Mouse (Mus musculus) midbrain, postnatal 0 days (tissue): Measurements from ENCODE around the gene Scn1b. TPM values are rescaled to one million over a fixed set of nuclear protein-coding genes. Genes with fewer than 3 reads are reported as not detected.

Experiments
- ATAC-seq: fragments of 200-750 bp; cut with Nextera tagmentation; 2 replicates; pipeline ENCODE4 v1.8.0; 2017; ENCODE audit warnings: moderate number of reproducible peaks, mild to moderate bottlenecking, moderate TSS enrichment, moderate library complexity; ENCODE audit not compliant: low FRiP score
- DNase-seq: peaks from one replicate; pipeline ENCODE4 v3.0.0-alpha.2; 2015; ENCODE audit warnings: low spot score
- H3K27ac ChIP-seq: fragments of 300-500 bp; sonication (generic); 2 replicates; pipeline ENCODE4 v1.5.1; 2014; ENCODE audit warnings: low read depth, mild to moderate bottlenecking, low read length, mixed read lengths
- H3K27me3 ChIP-seq: fragments of 300-500 bp; sonication (generic); 2 replicates; pipeline ENCODE4 v1.6.1; 2014; ENCODE audit warnings: low read length, control low read depth, mixed read lengths; ENCODE audit not compliant: insufficient read depth
- H3K36me3 ChIP-seq: fragments of 300-500 bp; sonication (generic); 2 replicates; pipeline ENCODE4 v1.6.1; 2014; ENCODE audit warnings: low read length, control low read depth, mixed read lengths; ENCODE audit not compliant: insufficient read depth
- H3K4me1 ChIP-seq: fragments of 300-500 bp; sonication (generic); 2 replicates; pipeline ENCODE4 v1.6.1; 2014; ENCODE audit warnings: mild to moderate bottlenecking, control low read depth, antibody characterized with exemption, low read length, mixed read lengths; ENCODE audit not compliant: insufficient read depth
- H3K4me2 ChIP-seq: fragments of 300-500 bp; sonication (generic); 2 replicates; pipeline ENCODE4 v1.6.1; 2014; ENCODE audit warnings: low read depth, mild to moderate bottlenecking, low read length, mixed read lengths; ENCODE audit not compliant: poor library complexity, severe bottlenecking
- H3K4me3 ChIP-seq: fragments of 300-500 bp; sonication (generic); 2 replicates; pipeline ENCODE4 v1.5.1; 2014; ENCODE audit warnings: low read depth, mild to moderate bottlenecking, low read length, moderate library complexity
- H3K9ac ChIP-seq: fragments of 300-500 bp; sonication (generic); replicated peaks from 2 replicates; pipeline ENCODE4 v1.6.1; 2014; ENCODE audit warnings: mild to moderate bottlenecking, low read length, moderate library complexity, mixed read lengths; ENCODE audit not compliant: poor library complexity, severe bottlenecking
- H3K9me3 ChIP-seq: fragments of 300-500 bp; sonication (generic); 2 replicates; pipeline ENCODE4 v1.6.1; 2016; ENCODE audit warnings: low read length, control low read depth
- CTCF ChIP-seq: IDR thresholded peaks from 2 replicates; pipeline ENCODE4 v1.5.1; 2016; ENCODE audit warnings: antibody characterized with exemption, mild to moderate bottlenecking
- WGBS: fragments of 180-500 bp; shearing (Covaris S2); extraction: QIAGEN DNeasy Blood & Tissue Kit; methylation state at CpG from one replicate; pipeline ENCODE4 v1.1.7; 2014; 5-methylcytosine and 5-hydroxymethylcytosine counted together
- polyA plus RNA-seq: library from polyadenylated mRNA; unstranded; fragments of >200 nt; fragmentation: Nextera tagmentation; extraction: Ambion mirVana; gene quantifications from 2 replicates; pipeline ENCODE4 v1.2.1, GENCODE M21; 2015
- total RNA-seq: library from RNA; depleted of rRNA; stranded (reverse); fragments of >200 nt; gene quantifications from 2 replicates; pipeline ENCODE4 v1.2.3, GENCODE M21; 2014

Gene Scn1b
- total and polyA plus RNA-seq, 2 experiments from 2014 or later = 32.3 to 57.5 TPM

- Histone ChIP-seq H3K36me3 (no peaks in the 10 kb centered on the region), H3K4me3 (no peak overlapping the region), H3K4me2 (no peak overlapping the region), H3K4me1 (no peaks in the 10 kb centered on the region), H3K27me3 (no peaks in the 10 kb centered on the region), H3K9me3 (no peaks in the 10 kb centered on the region), H3K27ac (no peak overlapping the region), H3K9ac (no peak overlapping the region)
- DNase-seq (peak; percentile 82), ATAC-seq (peak; percentile 42; the same call in 1 of the 2 replicates)
- 52% methylated on average over 5 of the region's 5 CpGs for WGBS
- peak; percentile 90 for TF ChIP-seq CTCF
These were observed 48.8 kb downstream of the Scn1b start for GRCm38 (mm10) chr7:31077885-31078445.

GRCm38 (mm10) chr7:31077470-31077869 is 49.3 kb downstream of the Scn1b start:
- TF ChIP-seq CTCF = no peak
- DNase-seq = peak; percentile 40
- 50% methylated on average over 6 of the region's 6 CpGs for WGBS
- Histone ChIP-seq H3K9me3 (no peaks in the 10 kb centered on the region), H3K9ac (no peak overlapping the region), H3K4me2 (no peak overlapping the region), H3K4me3 (no peak overlapping the region), H3K27me3 (no peaks in the 10 kb centered on the region), H3K27ac (no peak overlapping the region), H3K4me1 (no peaks in the 10 kb centered on the region), H3K36me3 (no peaks in the 10 kb centered on the region)
- peak; percentile 59 for ATAC-seq

GRCm38 (mm10) chr7:31076492-31076891 is 50.3 kb downstream of the Scn1b start, which contains the start of gene Fxyd3:
TSS of gene Fxyd3 (minus strand) at chr7:31076704.
- no peak for DNase-seq
- no peaks in the 10 kb centered on the region for H3K27me3 ChIP-seq
- H3K4me1 ChIP-seq = no peaks in the 10 kb centered on the region
- H3K9ac ChIP-seq = no peak within 1 kb of the TSS
- no peak within 1 kb of the TSS for H3K4me3 ChIP-seq
- H3K9me3 ChIP-seq = no peaks in the 10 kb centered on the region
- no peaks in the 10 kb centered on the region for H3K36me3 ChIP-seq
- TF ChIP-seq CTCF = no peak
- H3K4me2 ChIP-seq = no peak within 1 kb of the TSS
- no peak within 1 kb of the TSS for H3K27ac ChIP-seq
- 62% methylated on average over 5 of the region's 5 CpGs for WGBS
- ATAC-seq = no peak

- Histone ChIP-seq H3K27me3 (no peaks in the 10 kb centered on the region), H3K4me1 (no peaks in the 10 kb centered on the region), H3K9me3 (no peaks in the 10 kb centered on the region), H3K36me3 (no peaks in the 10 kb centered on the region), H3K9ac (no peak overlapping the region), H3K4me2 (no peak overlapping the region), H3K27ac (no peak overlapping the region), H3K4me3 (no peak overlapping the region)
- DNase-seq (no peak), ATAC-seq (no peak)
- WGBS = 67% methylated on average over 5 of the region's 5 CpGs
- no peak for TF ChIP-seq CTCF
These were observed 52.1 kb downstream of the Scn1b start for GRCm38 (mm10) chr7:31074713-31075069.

- H3K27ac ChIP-seq = no peak overlapping the region
- H3K4me3 ChIP-seq = no peak overlapping the region
- H3K4me2 ChIP-seq = no peak overlapping the region
- H3K4me1 ChIP-seq = no peaks in the 10 kb centered on the region
- DNase-seq (no peak), ATAC-seq (no peak)
- 68% methylated on average over 7 of the region's 7 CpGs for WGBS
- TF ChIP-seq CTCF = no peak
- H3K9ac ChIP-seq = no peak overlapping the region
- no peaks in the 10 kb centered on the region for H3K9me3 ChIP-seq
- no peaks in the 10 kb centered on the region for H3K36me3 ChIP-seq
- no peaks in the 10 kb centered on the region for H3K27me3 ChIP-seq
These were observed 52.6 kb downstream of the Scn1b start for GRCm38 (mm10) chr7:31074061-31074712.

GRCm38 (mm10) chr7:31073546-31073945 is 53.3 kb downstream of the Scn1b start:
- Histone ChIP-seq H3K27me3 (no peaks in the 10 kb centered on the region), H3K36me3 (no peaks in the 10 kb centered on the region), H3K4me3 (no peak overlapping the region), H3K4me1 (no peaks in the 10 kb centered on the region), H3K9me3 (no peaks in the 10 kb centered on the region), H3K27ac (no peak overlapping the region), H3K9ac (no peak overlapping the region), H3K4me2 (no peak overlapping the region)
- no peak for ATAC-seq
- no peak for TF ChIP-seq CTCF
- no peak for DNase-seq
